Mouse (Mus musculus) embryonic facial prominence, embryonic 13.5 days (tissue): ENCODE measurements around the gene Tspan1. TPM values are rescaled to one million over a fixed set of nuclear protein-coding genes. Genes with fewer than 3 reads are reported as not detected.

Experiments used
- ATAC-seq: fragments of 200-750 bp; cut with Nextera tagmentation; 2 replicates; pipeline ENCODE4 v1.8.0; 2017; ENCODE audit warnings: low read depth; ENCODE audit not compliant: insufficient number of reproducible peaks, insufficient read depth, low FRiP score, low TSS enrichment
- H3K27ac ChIP-seq: fragments of 300-500 bp; sonication (generic); 2 replicates; pipeline ENCODE4 v1.5.1; 2015; ENCODE audit warnings: moderate library complexity, mild to moderate bottlenecking, inconsistent platforms
- H3K27me3 ChIP-seq: fragments of 300-500 bp; sonication (generic); 2 replicates; pipeline ENCODE4 v1.6.1; 2015; ENCODE audit warnings: mild to moderate bottlenecking, inconsistent platforms
- H3K36me3 ChIP-seq: fragments of 300-500 bp; sonication (generic); 2 replicates; pipeline ENCODE4 v1.6.1; 2015; ENCODE audit warnings: mild to moderate bottlenecking, inconsistent platforms
- H3K4me1 ChIP-seq: fragments of 300-500 bp; sonication (generic); 2 replicates; pipeline ENCODE4 v1.6.1; 2015; ENCODE audit warnings: inconsistent platforms
- H3K4me2 ChIP-seq: fragments of 300-500 bp; sonication (generic); 2 replicates; pipeline ENCODE4 v1.6.1; 2015; ENCODE audit warnings: moderate library complexity, mild to moderate bottlenecking, inconsistent platforms
- H3K4me3 ChIP-seq: fragments of 300-500 bp; sonication (generic); 2 replicates; pipeline ENCODE4 v1.5.1; 2015; ENCODE audit warnings: mild to moderate bottlenecking, inconsistent platforms
- H3K9ac ChIP-seq: fragments of 300-500 bp; sonication (generic); 2 replicates; pipeline ENCODE4 v1.6.1; 2015; ENCODE audit warnings: mild to moderate bottlenecking, inconsistent platforms
- H3K9me3 ChIP-seq: fragments of 300-500 bp; sonication (generic); 2 replicates; pipeline ENCODE4 v1.6.1; 2016; ENCODE audit warnings: inconsistent platforms
- WGBS: fragments of 180-500 bp; shearing (Covaris S2); methylation state at CpG from one replicate; pipeline ENCODE4 v1.1.7; 2015; ENCODE audit warnings: mixed read lengths; 5-methylcytosine and 5-hydroxymethylcytosine counted together
- polyA plus RNA-seq: library from polyadenylated mRNA; unstranded; fragments of >200 nt; fragmentation: Nextera tagmentation; extraction: Ambion mirVana; gene quantifications from 2 replicates; pipeline ENCODE4 v1.2.1, GENCODE M21; 2015

Tspan1 gene
- polyA plus RNA-seq, 1 experiment from 2014 or later: 1.0 TPM

- Histone ChIP-seq H3K27ac (no peak overlapping the region), H3K4me2 (no peak overlapping the region), H3K4me1 (peaks cover 13% of the 10 kb centered on the region), H3K27me3 (no peaks in the 10 kb centered on the region), H3K36me3 (peaks cover 12% of the 10 kb centered on the region), H3K9me3 (no peaks in the 10 kb centered on the region), H3K4me3 (no peak overlapping the region), H3K9ac (no peak overlapping the region)
- no peak for ATAC-seq
- 71% methylated on average over 2 of the region's 2 CpGs for WGBS
Observed at GRCm38 (mm10) chr4:116164759-116165554, 2.4 kb downstream of the Tspan1 start.

GRCm38 (mm10) chr4:116162142-116162541, 5.3 kb downstream of the Tspan1 start:
- peaks cover 39% of the 10 kb centered on the region for H3K36me3 ChIP-seq
- H3K4me3 ChIP-seq: no peak overlapping the region
- H3K9me3 ChIP-seq: no peaks in the 10 kb centered on the region
- H3K9ac ChIP-seq: no peak overlapping the region
- 82% methylated on average over 4 of the region's 4 CpGs for WGBS
- H3K4me2 ChIP-seq: no peak overlapping the region
- no peaks in the 10 kb centered on the region for H3K27me3 ChIP-seq
- ATAC-seq: no peak
- H3K4me1 ChIP-seq: peaks cover 13% of the 10 kb centered on the region
- H3K27ac ChIP-seq: no peak overlapping the region

DNA sequence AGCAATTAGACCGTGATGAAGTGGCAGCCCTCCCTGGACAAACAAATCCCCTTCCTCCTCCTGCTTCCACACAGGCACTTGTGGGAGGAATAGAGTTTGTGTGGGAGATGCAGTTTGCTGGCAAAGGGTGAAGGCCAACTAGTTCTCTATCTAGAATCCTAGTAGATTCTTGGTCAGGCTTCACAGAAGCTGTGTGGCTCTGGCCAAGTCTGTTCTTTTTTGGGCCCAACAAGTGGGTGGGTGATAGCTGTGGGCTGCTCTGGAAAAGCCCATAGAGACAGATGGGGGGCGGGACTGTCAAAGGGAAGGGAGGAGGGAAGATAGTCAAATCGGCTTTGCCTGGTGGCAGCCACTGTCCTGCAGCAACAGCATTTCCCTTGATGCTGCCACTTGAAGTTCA, 6.6 kb downstream of the Tspan1 start:
- no peak overlapping the region for H3K4me2 ChIP-seq
- no peak for ATAC-seq
- H3K4me3 ChIP-seq: no peak overlapping the region
- H3K27me3 ChIP-seq: no peaks in the 10 kb centered on the region
- WGBS: 91% methylated on average over 3 of the region's 3 CpGs
- H3K27ac ChIP-seq: no peak overlapping the region
- no peaks in the 10 kb centered on the region for H3K9me3 ChIP-seq
- peaks cover 7% of the 10 kb centered on the region for H3K4me1 ChIP-seq
- peaks cover 53% of the 10 kb centered on the region for H3K36me3 ChIP-seq
- no peak overlapping the region for H3K9ac ChIP-seq

DNA sequence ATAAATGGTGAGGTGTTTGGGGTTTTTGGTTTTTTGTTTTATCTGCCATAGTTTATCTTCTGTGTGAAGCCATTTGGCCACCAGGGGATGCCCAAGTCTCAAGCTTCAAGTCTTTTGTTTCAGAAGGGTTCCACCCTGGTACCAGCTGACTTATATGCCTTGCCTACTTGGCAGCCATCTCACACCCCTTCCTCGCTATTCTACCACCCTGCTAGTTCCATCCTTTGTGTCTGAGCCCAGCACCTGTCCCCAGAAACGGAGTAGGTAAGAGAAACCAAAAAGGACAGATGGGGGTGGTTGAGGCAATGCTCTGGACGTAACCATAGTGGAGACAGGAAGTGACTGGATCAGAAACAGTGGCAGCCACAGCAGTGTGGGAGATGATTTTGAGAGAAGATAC, 7.5 kb downstream of the Tspan1 start:
- no peak overlapping the region for H3K4me3 ChIP-seq
- no peak for ATAC-seq
- 72% methylated on average over 3 of the region's 3 CpGs for WGBS
- no peak overlapping the region for H3K4me2 ChIP-seq
- no peak overlapping the region for H3K27ac ChIP-seq
- no peaks in the 10 kb centered on the region for H3K4me1 ChIP-seq
- H3K36me3 ChIP-seq: peaks cover 61% of the 10 kb centered on the region
- no peaks in the 10 kb centered on the region for H3K27me3 ChIP-seq
- no peaks in the 10 kb centered on the region for H3K9me3 ChIP-seq
- no peak overlapping the region for H3K9ac ChIP-seq

DNA sequence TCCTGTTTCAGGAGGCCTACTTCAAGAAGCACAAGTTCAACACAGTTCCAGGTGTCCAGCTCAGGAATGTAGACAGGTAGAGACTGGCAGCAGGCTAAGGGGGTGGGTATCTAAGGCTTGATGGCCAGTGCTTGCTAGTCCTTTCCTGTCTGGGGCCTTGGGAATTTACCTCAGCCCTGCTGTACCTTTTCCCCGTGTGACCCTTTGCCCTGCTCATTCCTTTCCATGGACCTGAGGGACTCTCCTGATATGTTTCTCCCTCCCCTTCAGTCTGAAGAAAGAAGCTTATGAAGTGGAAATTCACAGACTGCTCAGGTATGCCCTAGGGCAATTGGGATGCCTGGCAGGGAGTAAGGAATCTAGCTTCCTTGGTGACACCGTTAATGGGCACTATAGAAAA, 9.5 kb downstream of the Tspan1 start:
- H3K4me1 ChIP-seq: no peaks in the 10 kb centered on the region
- H3K4me2 ChIP-seq: no peak overlapping the region
- H3K36me3 ChIP-seq: peaks cover 81% of the 10 kb centered on the region
- no peaks in the 10 kb centered on the region for H3K27me3 ChIP-seq
- no peaks in the 10 kb centered on the region for H3K9me3 ChIP-seq
- H3K4me3 ChIP-seq: no peak overlapping the region
- no peak overlapping the region for H3K9ac ChIP-seq
- 79% methylated on average over 2 of the region's 2 CpGs for WGBS
- H3K27ac ChIP-seq: no peak overlapping the region
- no peak for ATAC-seq

- Histone ChIP-seq H3K27me3 (no peaks in the 10 kb centered on the region), H3K4me1 (peaks cover 15% of the 10 kb centered on the region), H3K27ac (no peak overlapping the region), H3K9me3 (no peaks in the 10 kb centered on the region), H3K36me3 (peaks cover 59% of the 10 kb centered on the region), H3K4me2 (no peak overlapping the region), H3K9ac (no peak overlapping the region), H3K4me3 (no peak overlapping the region)
- WGBS: 93% methylated on average over 15 of the region's 15 CpGs
- no peak for ATAC-seq
Observed at GRCm38 (mm10) chr4:116152702-116153101, 14.7 kb downstream of the Tspan1 start.

DNA sequence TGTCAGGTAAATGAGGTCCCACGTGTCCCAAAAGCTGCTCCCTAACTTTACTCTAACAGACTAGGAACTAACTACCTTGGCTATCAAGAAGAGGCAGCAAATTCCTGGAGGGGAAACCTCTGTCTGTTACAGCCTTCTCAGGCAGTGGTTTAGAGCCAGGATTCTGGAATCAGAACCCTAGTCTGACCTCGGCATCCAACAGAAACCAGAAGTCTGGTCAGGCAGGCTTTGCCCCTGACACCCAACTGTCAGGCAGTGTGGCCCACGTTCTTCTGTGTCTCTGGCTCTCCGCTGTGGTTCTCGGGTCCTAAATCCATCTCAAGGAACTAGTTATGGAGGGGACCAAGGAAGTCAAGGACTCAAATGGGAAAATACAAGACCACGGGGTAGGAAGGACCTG, 16.2 kb downstream of the Tspan1 start, which contains the start of gene Lurap1:
Gene Lurap1, minus strand, starts transcription at position 101 of the 400 bp plus-strand sequence.
- Histone ChIP-seq H3K27me3 (no peaks in the 10 kb centered on the region), H3K36me3 (peaks cover 45% of the 10 kb centered on the region), H3K4me1 (peaks cover 15% of the 10 kb centered on the region), H3K27ac (peak within 1 kb of the TSS; percentile 89), H3K4me3 (peak within 1 kb of the TSS; percentile 75), H3K9ac (peak within 1 kb of the TSS; percentile 93), H3K9me3 (no peaks in the 10 kb centered on the region), H3K4me2 (peak within 1 kb of the TSS; percentile 69)
- 77% methylated on average over 6 of the region's 6 CpGs for WGBS
- ATAC-seq: no peak

DNA sequence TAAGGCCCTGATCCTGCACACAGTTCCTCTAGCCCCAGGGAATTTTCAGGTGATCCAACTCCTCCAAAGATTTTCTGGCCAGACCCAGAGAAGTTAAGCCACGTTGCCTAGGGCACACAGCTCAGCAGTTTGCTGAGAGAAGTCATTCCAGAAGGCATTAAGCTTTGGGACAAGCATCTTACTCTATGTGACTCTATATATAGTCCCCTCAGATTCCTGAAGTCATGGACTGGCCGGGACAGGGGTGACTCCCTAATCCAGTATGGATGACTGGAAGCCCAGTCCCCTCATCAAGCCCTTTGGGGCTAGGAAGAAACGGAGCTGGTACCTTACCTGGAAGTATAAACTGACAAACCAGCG, 16.6 kb downstream of the Tspan1 start:
- H3K9me3 ChIP-seq: no peaks in the 10 kb centered on the region
- H3K27ac ChIP-seq: peak overlapping the region; percentile 89
- no peaks in the 10 kb centered on the region for H3K27me3 ChIP-seq
- ATAC-seq: no peak
- peaks cover 15% of the 10 kb centered on the region for H3K4me1 ChIP-seq
- peak overlapping the region; percentile 93 for H3K9ac ChIP-seq
- peaks cover 41% of the 10 kb centered on the region for H3K36me3 ChIP-seq
- H3K4me3 ChIP-seq: peak overlapping the region; percentile 75
- H3K4me2 ChIP-seq: peak overlapping the region; percentile 69
- 24% methylated on average over 4 of the region's 4 CpGs for WGBS

GRCm38 (mm10) chr4:116150156-116150861, 17.1 kb downstream of the Tspan1 start:
- under 1% methylated on average over 64 of the region's 73 CpGs for WGBS

DNA sequence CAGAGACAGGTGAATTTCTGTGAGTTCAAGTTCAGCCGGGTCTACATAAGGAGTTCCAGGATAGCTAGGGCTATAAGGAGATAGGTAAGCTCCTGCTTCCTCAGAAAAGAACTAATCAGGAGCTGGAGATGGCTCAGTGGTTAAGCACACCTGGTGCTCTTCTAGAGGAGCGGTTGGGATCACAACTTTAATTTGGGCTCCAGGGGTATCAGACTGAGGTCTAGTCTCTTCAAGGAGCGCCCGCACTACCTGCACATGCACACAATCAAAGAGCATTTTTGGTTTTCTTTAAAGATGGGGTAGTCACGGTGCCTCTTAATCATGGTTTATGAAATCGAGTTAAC, 17.6 kb downstream of the Tspan1 start:
- Histone ChIP-seq H3K27me3 (no peaks in the 10 kb centered on the region), H3K36me3 (peaks cover 30% of the 10 kb centered on the region), H3K27ac (peak overlapping the region; percentile 89), H3K4me2 (peak overlapping the region; percentile 69), H3K4me1 (peaks cover 17% of the 10 kb centered on the region), H3K9ac (peak overlapping the region; percentile 93), H3K4me3 (peak overlapping the region; percentile 75), H3K9me3 (no peaks in the 10 kb centered on the region)
- 18% methylated on average over 6 of the region's 6 CpGs for WGBS
- ATAC-seq: no peak

More at GRCm38 (mm10) chr4:116150156-116150861, 17.1 kb downstream of the Tspan1 start:
- Histone ChIP-seq H3K36me3 (peaks cover 36% of the 10 kb centered on the region), H3K9me3 (no peaks in the 10 kb centered on the region), H3K4me3 (peak overlapping the region; percentile 75), H3K9ac (peak overlapping the region; percentile 93), H3K27me3 (no peaks in the 10 kb centered on the region), H3K4me1 (peaks cover 15% of the 10 kb centered on the region), H3K4me2 (peak overlapping the region; percentile 69), H3K27ac (peak overlapping the region; percentile 89)
- ATAC-seq: peak; percentile 85

- H3K4me1 ChIP-seq: peaks cover 14% of the 10 kb centered on the region
- H3K27ac ChIP-seq: no peak overlapping the region
- peak overlapping the region; percentile 91 for H3K4me2 ChIP-seq
- WGBS: under 1% methylated on average over 40 of the region's 47 CpGs
- H3K9me3 ChIP-seq: no peaks in the 10 kb centered on the region
- peak overlapping the region; percentile 71 for H3K4me3 ChIP-seq
- no peaks in the 10 kb centered on the region for H3K36me3 ChIP-seq
- ATAC-seq: peak; percentile 58; the same call in 1 of the 2 replicates
- H3K9ac ChIP-seq: peak overlapping the region; percentile 83
- peaks cover 6% of the 10 kb centered on the region; the same call in 1 of the 2 replicates for H3K27me3 ChIP-seq
Observed at GRCm38 (mm10) chr4:116143891-116144717, 23.3 kb downstream of the Tspan1 start.
